Mouse (Mus musculus) activated CD4-positive, CD25-positive, alpha-beta regulatory T cell (primary cell): ENCODE data around the gene Irf5. TPM values are rescaled to one million over a fixed set of nuclear protein-coding genes. Genes with fewer than 3 reads are reported as not detected.

Experiments
- polyA plus RNA-seq, 2 experiments: library from polyadenylated mRNA; unstranded; fragments of 100-300 nt; shearing (Covaris generic); gene quantifications; one replicate each; pipeline ENCODE4 v1.2.1; 2017

Gene Irf5
- polyA plus RNA-seq, result 10 to 100 TPM; 13.0 to 36.4 TPM

GRCm38 (mm10) chr6:29526281-29527251 lies at the start of gene Irf5:
TSS of gene Irf5 (plus strand) at chr6:29526625.

GRCm38 (mm10) chr6:29507447-29508309 lies 18.7 kb upstream of the Irf5 start, which contains the start of gene Kcp:
TSS of gene Kcp (minus strand) at chr6:29507952.

Other genes starting within 250 kb of the Irf5 start
- gene Fam71f2, start 247.0 kb upstream of the Irf5 start, polyA plus RNA-seq, result under 1 TPM; 0.21 to 0.84 TPM
- not detected for gene Fam71f1, start 207.5 kb upstream of the Irf5 start, polyA plus RNA-seq
- 10 to 100 TPM; 77.0 to 88.0 TPM for gene Calu, start 178.6 kb upstream of the Irf5 start, polyA plus RNA-seq
- under 1 TPM; 0.24 to 0.36 TPM for gene Opn1sw, start 138.2 kb upstream of the Irf5 start, polyA plus RNA-seq
- under 1 TPM; 0.17 to 0.79 TPM for gene Ccdc136, start 130.3 kb upstream of the Irf5 start, polyA plus RNA-seq
- gene Flnc, start 93.4 kb upstream of the Irf5 start, polyA plus RNA-seq, result under 1 TPM in 1 of 2 experiments, not detected in 1; 0.11 TPM
- gene Atp6v1f, start 58.9 kb upstream of the Irf5 start, polyA plus RNA-seq, result 100 to 1,000 TPM; 386 to 451 TPM
- under 1 TPM in 1 of 2 experiments, not detected in 1; 0.43 TPM for gene Atp6v1fnb, start 55.2 kb upstream of the Irf5 start, polyA plus RNA-seq
- gene Kcp, start 18.7 kb upstream of the Irf5 start, polyA plus RNA-seq, result under 1 TPM; 0.20 to 0.42 TPM
- 10 to 100 TPM; 75.4 to 77.7 TPM for gene Tnpo3, start 83.3 kb downstream of the Irf5 start, polyA plus RNA-seq
- 1 to 10 TPM; 1.2 TPM for gene Tspan33, start 167.6 kb downstream of the Irf5 start, polyA plus RNA-seq
- gene Smo, start 208.9 kb downstream of the Irf5 start, polyA plus RNA-seq, result 1 to 10 TPM in 1 of 2 experiments, under 1 TPM in 1; 0.43 to 4.1 TPM
- gene Ahcyl2, start 241.4 kb downstream of the Irf5 start, polyA plus RNA-seq, result 100 to 1,000 TPM; 143 to 176 TPM